Comparison of ENCODE assay signal across 8 mouse cellular contexts in the genomic region with DNA sequence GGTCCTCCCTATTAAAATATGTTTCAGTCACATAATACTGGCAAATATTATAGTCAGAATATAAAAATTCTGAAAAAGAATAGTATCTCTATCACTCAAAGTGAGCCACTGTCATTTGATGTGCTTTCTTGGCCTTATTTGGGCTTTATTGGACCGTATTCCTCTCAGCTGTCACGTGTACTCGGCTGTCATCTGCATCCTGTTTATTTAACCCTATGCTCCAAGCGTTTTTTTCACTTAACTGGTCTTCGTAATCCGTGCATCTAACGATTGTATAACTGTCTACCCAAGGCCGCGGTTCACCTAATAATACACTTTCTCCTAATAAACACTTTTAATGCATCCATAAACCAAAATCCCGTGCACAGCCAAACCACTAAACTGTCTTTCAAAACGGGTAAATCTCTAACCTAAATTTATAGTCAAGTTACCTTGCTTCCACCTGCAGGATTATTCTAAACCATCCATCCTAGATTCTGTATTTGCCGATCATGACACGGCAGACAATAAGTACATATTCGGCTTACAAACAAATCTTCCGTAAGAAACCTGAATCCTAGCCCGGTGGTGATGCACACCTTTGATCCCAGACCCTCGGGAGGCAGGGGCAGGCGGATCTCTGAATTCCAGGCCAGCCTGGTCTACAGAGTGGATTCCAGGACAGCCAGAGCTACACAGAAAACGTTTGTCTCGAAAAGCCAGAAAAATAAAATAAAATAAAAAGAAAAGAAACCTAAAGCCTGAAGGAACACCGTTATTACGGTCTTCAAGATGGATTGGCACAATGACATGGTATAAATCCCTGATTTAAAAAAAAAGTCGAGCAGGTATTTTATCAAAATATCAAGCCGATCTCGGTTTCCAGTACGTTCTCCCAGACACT. TPM values are rescaled to one million over a fixed set of nuclear protein-coding genes. Genes with fewer than 3 reads are reported as not detected.
A peak's percentile ranks its signal among the peaks of the same experiment; 100 is the strongest.
DNase-seq lines count a peak whose midpoint lies in the region; ATAC-seq and TF ChIP-seq lines count a peak whose summit lies in the region.

No protein-coding gene starts in this region.

- no peak for TF ChIP-seq CTCF in C2C12 (IDR thresholded peaks at IDR 0.05; ENCODE audit: control insufficient read depth, insufficient read depth, insufficient read length)
- TF ChIP-seq CTCF in ES-Bruce4 (IDR thresholded peaks at IDR 0.05; ENCODE audit: low read depth, low read length): no peak
- TF ChIP-seq CTCF in midbrain, postnatal 0 days (IDR thresholded peaks at IDR 0.05): no peak

- peak; percentile 32 for DNase-seq in heart, adult 8-10 months (ENCODE audit: low spot score)
- DNase-seq in limb, embryonic 11.5 days (ENCODE audit: low spot score): no peak
- DNase-seq in midbrain, postnatal 0 days (ENCODE audit: low spot score): no peak
- no peak for DNase-seq in right cerebral cortex, postnatal 25 days
- DNase-seq in ovary, adult 18-20 months (ENCODE audit: low spot score): no peak
- DNase-seq in layer of hippocampus, adult 9-10 months (ENCODE audit: low spot score): no peak

- peak overlapping the region; percentile 65 for H3K4me2 ChIP-seq in limb, embryonic 11.5 days (ENCODE audit: low read depth, severe bottlenecking)
- peak overlapping the region; percentile 76 for H3K4me2 ChIP-seq in midbrain, postnatal 0 days (ENCODE audit: low read depth, low read length, poor library complexity, severe bottlenecking)

- ATAC-seq in limb, embryonic 11.5 days (ENCODE audit: insufficient number of reproducible peaks, low FRiP score, low TSS enrichment, low read depth): no peak
- no peak for ATAC-seq in midbrain, postnatal 0 days (ENCODE audit: low FRiP score)

- H3K36me3 ChIP-seq in C2C12 (ENCODE audit: control insufficient read depth, insufficient read depth): peaks cover 20% of the 10 kb centered on the region
- 0 out of 2 replicates have a peak, but pooled peaks cover 2% of the 10 kb centered on the region for H3K36me3 ChIP-seq in ES-Bruce4 (ENCODE audit: control insufficient read depth, insufficient read depth, low read length, poor library complexity, severe bottlenecking)
- H3K36me3 ChIP-seq in limb, embryonic 11.5 days (ENCODE audit: control insufficient read depth, insufficient read depth, low read length): no peaks in the 10 kb centered on the region
- peaks cover 2% of the 10 kb centered on the region; the same call in 1 of the 2 replicates for H3K36me3 ChIP-seq in midbrain, postnatal 0 days (ENCODE audit: insufficient read depth, low read length)

- H3ac ChIP-seq in C2C12 (ENCODE audit: control insufficient read depth, insufficient read length, low read depth): peak overlapping the region; percentile 91

- 36% methylated on average over 26 of the region's 26 CpGs for WGBS in limb, embryonic 11.5 days
- WGBS in midbrain, postnatal 0 days: 39% methylated on average over 26 of the region's 26 CpGs

- no peak for TF ChIP-seq EP300 in ES-Bruce4 (IDR thresholded peaks at IDR 0.05; ENCODE audit: insufficient read depth, low read depth, low read length)

- H3K9ac ChIP-seq in ES-Bruce4 (ENCODE audit: low read depth, poor library complexity, severe bottlenecking): peak overlapping the region; percentile 86
- peak overlapping the region; percentile 95 for H3K9ac ChIP-seq in limb, embryonic 11.5 days (ENCODE audit: low read length)
- H3K9ac ChIP-seq in midbrain, postnatal 0 days (replicated peaks; ENCODE audit: low read length, poor library complexity, severe bottlenecking): peak overlapping the region; percentile 96

- H3K4me1 ChIP-seq in ES-Bruce4 (ENCODE audit: control insufficient read depth, insufficient read depth, low read length): peaks cover 1% of the 10 kb centered on the region
- peaks cover 5% of the 10 kb centered on the region; the same call in 1 of the 2 replicates for H3K4me1 ChIP-seq in limb, embryonic 11.5 days (ENCODE audit: control insufficient read depth, insufficient read depth, low read length)
- peaks cover 8% of the 10 kb centered on the region; the same call in 1 of the 2 replicates for H3K4me1 ChIP-seq in midbrain, postnatal 0 days (ENCODE audit: insufficient read depth, low read length)

- no peak overlapping the region for H3K27ac ChIP-seq in ES-Bruce4 (ENCODE audit: insufficient read depth, low read length)
- H3K27ac ChIP-seq in limb, embryonic 11.5 days (replicated peaks; ENCODE audit: low read depth, low read length): no peak overlapping the region; the same call in 1 of the 2 replicates
- H3K27ac ChIP-seq in midbrain, postnatal 0 days (ENCODE audit: low read depth, low read length): peak overlapping the region; percentile 99

- no peak for TF ChIP-seq POLR2A in ES-Bruce4 (IDR thresholded peaks at IDR 0.05; ENCODE audit: insufficient read depth, low read length)

- H3K9me3 ChIP-seq in ES-Bruce4 (replicated peaks; ENCODE audit: control insufficient read depth, insufficient read depth, low read length, poor library complexity, severe bottlenecking): no peaks in the 10 kb centered on the region
- no peaks in the 10 kb centered on the region for H3K9me3 ChIP-seq in limb, embryonic 11.5 days (ENCODE audit: control insufficient read depth, low read length)
- no peaks in the 10 kb centered on the region for H3K9me3 ChIP-seq in midbrain, postnatal 0 days (ENCODE audit: low read length)

- H3K4me3 ChIP-seq in C2C12 (ENCODE audit: insufficient read depth, poor library complexity, severe bottlenecking) (peak overlapping the region; percentile 56), ES-Bruce4 (ENCODE audit: low read depth, low read length) (peak overlapping the region; percentile 80)
- peak overlapping the region; percentile 90 for H3K4me3 ChIP-seq in limb, embryonic 11.5 days (ENCODE audit: low read depth, low read length)
- H3K4me3 ChIP-seq in midbrain, postnatal 0 days (ENCODE audit: low read depth, low read length): peak overlapping the region; percentile 82

- H3K79me2 ChIP-seq in C2C12 (ENCODE audit: control insufficient read depth, insufficient read depth): peaks cover 46% of the 10 kb centered on the region

- no peaks in the 10 kb centered on the region for H3K27me3 ChIP-seq in C2C12 (ENCODE audit: control insufficient read depth, insufficient read depth, insufficient read length)
- H3K27me3 ChIP-seq in ES-Bruce4 (ENCODE audit: control insufficient read depth, insufficient read depth, low read length, poor library complexity, severe bottlenecking): no peaks in the 10 kb centered on the region
- no peaks in the 10 kb centered on the region for H3K27me3 ChIP-seq in limb, embryonic 11.5 days (ENCODE audit: control insufficient read depth, insufficient read depth, low read length)
- H3K27me3 ChIP-seq in midbrain, postnatal 0 days (ENCODE audit: insufficient read depth, low read length): no peaks in the 10 kb centered on the region

- peaks cover 32% of the 10 kb centered on the region for H3K79me3 ChIP-seq in C2C12 (ENCODE audit: low read depth)

TF ChIP-seq in C2C12, 6 proteins besides CTCF, POLR2A, EP300 and RAD21:
- TF ChIP-seq MYOG (IDR thresholded peaks at IDR 0.05; ENCODE audit: control insufficient read depth, extremely low read depth, insufficient read length) (no peak), CEBPB (IDR thresholded peaks at IDR 0.05; ENCODE audit: low read depth) (no peak), USF1 (IDR thresholded peaks at IDR 0.05; ENCODE audit: low read depth) (peak; percentile 87), FOSL1 (IDR thresholded peaks at IDR 0.05; ENCODE audit: insufficient read depth, low read length, poor library complexity, severe bottlenecking) (no peak), MYOD1 (IDR thresholded peaks at IDR 0.05; ENCODE audit: control insufficient read depth, insufficient read length, low read depth) (no peak)

RNA-seq across cellular contexts. Expression of gene Ate1, which starts 1.7 kb away (rescaled TPM):
- polyA plus RNA-seq in C2C12 (2012; fragmentation: generic; extraction: Trizol) (16.0 TPM), ES-Bruce4 (2011; ENCODE audit: insufficient read depth, insufficient read length, low read depth, missing spikeins) (36.8 and 37.1 TPM in 2 replicates)
- 10 to 100 TPM; 31.2 to 46.0 (median 36.4) TPM for total RNA-seq in heart, adult 8-10 months (2022)
- polyA plus RNA-seq in limb, embryonic 11.5 days (2014; fragmentation: Nextera tagmentation; extraction: Ambion mirVana): 38.3 and 44.1 TPM in 2 replicates
- total RNA-seq in midbrain, postnatal 0 days (2014; rRNA removed): 47.4 and 60.5 TPM in 2 replicates
- polyA plus RNA-seq in midbrain, postnatal 0 days (2015; fragmentation: Nextera tagmentation; extraction: Ambion mirVana): 101 and 129 TPM in 2 replicates

RNA-seq across cellular contexts. Expression of gene Nsmce4a, which starts 54.5 kb away (rescaled TPM):
- polyA plus RNA-seq in C2C12 (2012; fragmentation: generic; extraction: Trizol) (54.3 TPM), ES-Bruce4 (2011; ENCODE audit: insufficient read depth, insufficient read length, low read depth, missing spikeins) (152 and 161 TPM in 2 replicates)
- total RNA-seq in heart, adult 8-10 months (2022): 10 to 100 TPM; 38.8 to 51.0 (median 43.0) TPM
- 234 and 240 TPM in 2 replicates for polyA plus RNA-seq in limb, embryonic 11.5 days (2014; fragmentation: Nextera tagmentation; extraction: Ambion mirVana)
- total RNA-seq in midbrain, postnatal 0 days (2014; rRNA removed): 38.7 and 46.1 TPM in 2 replicates
- polyA plus RNA-seq in midbrain, postnatal 0 days (2015; fragmentation: Nextera tagmentation; extraction: Ambion mirVana): 67.7 and 67.9 TPM in 2 replicates

RNA-seq across cellular contexts. Expression of gene Tacc2, which starts 58.8 kb away (rescaled TPM):
- polyA plus RNA-seq in C2C12 (2012; fragmentation: generic; extraction: Trizol): 44.8 TPM
- polyA plus RNA-seq in ES-Bruce4 (2011; ENCODE audit: insufficient read depth, insufficient read length, low read depth, missing spikeins): 80.9 and 98.7 TPM in 2 replicates
- total RNA-seq in heart, adult 8-10 months (2022): 100 to 1,000 TPM; 403 to 491 (median 419) TPM
- 34.7 and 40.0 TPM in 2 replicates for polyA plus RNA-seq in limb, embryonic 11.5 days (2014; fragmentation: Nextera tagmentation; extraction: Ambion mirVana)
- 49.9 and 54.8 TPM in 2 replicates for total RNA-seq in midbrain, postnatal 0 days (2014; rRNA removed)
- polyA plus RNA-seq in midbrain, postnatal 0 days (2015; fragmentation: Nextera tagmentation; extraction: Ambion mirVana): 52.4 and 55.9 TPM in 2 replicates
